16 mouse cellular contexts compared by ENCODE assay signal in genomic region chr9:85981428-85981827, GRCm38 (mm10).
"Had no signal": no experiment of that assay in that cellular context is flagged by ENCODE, and none has a peak within 500 bp of the region (broad histone marks: within the 10 kb centered on the region; RNA-seq: fewer than 3 reads in every experiment).

No protein-coding gene starts in this region.

- H3K27ac ChIP-seq: neural tube, embryonic 13.5 days; neural tube, embryonic 15.5 days; stomach, embryonic 15.5 days; stomach, postnatal 0 days had no signal

- H3K4me1 ChIP-seq: neural tube, embryonic 15.5 days; stomach, embryonic 15.5 days had no signal

- H3K4me3 ChIP-seq: neural tube, embryonic 13.5 days; neural tube, embryonic 15.5 days; stomach, embryonic 15.5 days had no signal

- H3K4me2 ChIP-seq: neural tube, embryonic 13.5 days; neural tube, embryonic 15.5 days; stomach, embryonic 15.5 days had no signal

- DNase-seq: retina, postnatal 1 day; right cerebral cortex, adult 18-20 months; right cerebral cortex, postnatal 14 days; right cerebral cortex, postnatal 25 days; right cerebral cortex, postnatal 4 days; spleen, adult 18-20 months; thymus, adult 18-20 months; thymus, adult 2 months; thymus, postnatal 14 days; thymus, postnatal 25 days; thymus, postnatal 36 days; thymus, postnatal 4 days had no signal

- H3K9me3 ChIP-seq: neural tube, embryonic 13.5 days; neural tube, embryonic 15.5 days; stomach, embryonic 15.5 days had no signal

- H3K27me3 ChIP-seq: neural tube, embryonic 13.5 days; neural tube, embryonic 15.5 days; stomach, embryonic 15.5 days had no signal

- H3K36me3 ChIP-seq: neural tube, embryonic 13.5 days; neural tube, embryonic 15.5 days; stomach, embryonic 15.5 days had no signal

- H3K9ac ChIP-seq: neural tube, embryonic 13.5 days; neural tube, embryonic 15.5 days; stomach, embryonic 15.5 days had no signal
